Mouse (Mus musculus): ENCODE results near the gene Fbxl19.

The Fbxl19 gene

DNA sequence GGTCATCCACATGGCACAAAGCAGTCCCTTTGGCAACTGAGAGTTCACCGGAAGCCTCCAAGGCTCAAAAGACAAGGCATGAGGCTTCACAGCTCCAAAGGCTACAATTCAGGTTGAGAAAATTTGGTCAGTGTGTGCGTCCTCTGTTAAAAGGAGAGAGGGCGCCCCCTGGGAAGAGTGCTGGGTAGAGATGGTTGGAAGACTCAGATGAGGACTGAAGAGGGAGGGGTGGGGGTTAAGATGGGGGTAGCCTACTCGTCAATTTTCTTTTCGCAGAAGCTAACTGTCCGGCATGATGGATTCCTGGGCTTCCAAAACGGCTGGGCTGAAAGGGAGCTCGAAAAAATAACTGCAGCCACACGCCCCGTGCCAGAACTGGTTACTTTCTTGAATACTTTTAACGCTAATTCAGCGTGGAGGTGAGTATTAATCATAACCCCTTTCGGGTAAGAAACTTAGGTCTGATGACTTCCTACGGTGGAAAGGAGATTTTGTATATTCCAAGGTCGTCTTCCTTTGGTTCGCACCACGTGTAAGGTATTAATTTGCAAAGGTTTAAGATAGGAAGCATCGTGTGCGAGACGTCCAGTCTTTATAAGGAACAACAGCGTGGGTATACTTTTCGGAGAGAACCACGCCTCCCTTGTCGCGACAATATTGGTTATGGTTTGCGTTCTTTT, at the start of gene Fbxl19:
TSS of gene Fbxl19 (plus strand) at position 178 of the 680 bp plus-strand sequence.
- peak; percentile 77 for DNase-seq (ENCODE audit: low spot score)

DNA sequence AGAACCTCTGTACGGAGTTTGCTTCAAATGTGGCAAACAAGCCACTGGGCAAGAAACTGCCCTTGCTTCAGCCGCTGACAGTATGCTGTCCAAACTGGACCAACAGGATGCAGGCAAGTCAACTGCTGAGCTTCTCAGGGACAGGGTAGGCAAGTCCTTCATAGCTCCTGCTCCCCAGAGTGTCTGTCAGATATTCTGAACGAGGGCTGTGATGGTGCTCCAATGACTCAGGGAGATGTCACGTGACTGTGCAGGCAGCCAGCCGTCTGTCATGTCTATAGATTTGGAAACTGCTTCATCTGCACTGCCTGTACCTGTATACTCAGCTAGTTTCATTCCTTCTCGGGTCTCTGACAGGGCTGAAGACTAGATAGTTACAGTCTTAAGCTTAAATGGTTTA, 45.4 kb upstream of the Fbxl19 start:
- DNase-seq (ENCODE audit: low spot score), result no peak

DNA sequence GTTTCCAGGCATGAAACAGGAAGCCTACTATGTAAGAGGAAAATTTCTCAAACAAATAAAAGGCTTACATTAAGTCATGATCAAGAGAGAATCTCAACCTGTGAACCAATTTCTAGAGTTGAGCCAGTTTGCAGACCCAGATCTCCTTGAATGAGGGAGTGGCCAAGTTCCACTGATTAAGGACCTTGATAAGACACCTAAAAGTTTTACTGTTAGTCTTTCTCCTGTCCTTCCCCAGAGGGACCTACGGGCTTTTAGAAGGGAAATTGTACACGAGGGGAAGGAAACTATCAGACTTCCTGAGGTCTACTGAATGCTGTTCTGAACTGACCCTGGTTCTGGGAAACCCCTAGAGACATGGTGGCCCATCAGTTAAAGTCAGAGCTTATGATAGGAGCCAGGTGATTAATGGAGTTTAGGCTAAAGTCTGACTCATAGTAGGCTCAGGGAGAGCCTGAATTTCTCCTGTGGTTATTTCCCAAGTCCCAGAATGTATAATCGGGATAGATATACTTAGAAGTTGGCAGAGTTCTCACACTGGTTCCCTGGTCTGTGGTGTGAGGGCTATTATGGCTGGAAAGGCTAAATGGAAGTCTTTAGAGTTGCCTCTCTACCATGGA, 43.5 kb upstream of the Fbxl19 start:
- DNase-seq (ENCODE audit: low spot score), result no peak

DNA sequence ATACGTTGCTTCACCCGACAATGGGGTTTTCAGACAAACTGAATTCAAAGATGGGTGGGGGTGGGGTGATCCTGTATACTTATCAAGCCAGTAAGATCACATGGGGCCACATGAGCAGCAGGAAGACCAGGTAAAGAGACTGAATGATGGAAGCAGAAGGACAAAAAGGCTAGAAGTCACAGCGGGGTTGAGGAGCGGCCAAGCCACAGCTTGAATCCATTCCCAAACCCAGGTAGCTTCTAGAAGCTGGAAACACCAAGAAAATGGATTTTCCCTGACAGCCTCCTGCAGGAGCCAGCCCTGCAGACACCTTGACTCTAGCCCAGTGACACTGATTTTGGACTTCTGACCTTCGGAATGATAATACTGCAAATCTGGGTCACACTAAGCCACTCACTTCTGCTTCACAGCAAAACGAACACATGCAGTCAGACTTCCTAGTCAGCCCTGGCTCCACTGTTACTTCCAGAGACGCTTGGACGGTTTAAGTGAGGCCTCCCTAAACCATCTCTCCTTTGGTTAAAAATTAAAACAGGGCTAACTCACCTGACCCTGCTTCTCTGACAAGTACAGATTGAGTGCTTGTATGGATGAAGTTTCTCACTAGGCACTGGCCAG, 40.7 kb upstream of the Fbxl19 start:
- DNase-seq (ENCODE audit: low spot score), result no peak

DNA sequence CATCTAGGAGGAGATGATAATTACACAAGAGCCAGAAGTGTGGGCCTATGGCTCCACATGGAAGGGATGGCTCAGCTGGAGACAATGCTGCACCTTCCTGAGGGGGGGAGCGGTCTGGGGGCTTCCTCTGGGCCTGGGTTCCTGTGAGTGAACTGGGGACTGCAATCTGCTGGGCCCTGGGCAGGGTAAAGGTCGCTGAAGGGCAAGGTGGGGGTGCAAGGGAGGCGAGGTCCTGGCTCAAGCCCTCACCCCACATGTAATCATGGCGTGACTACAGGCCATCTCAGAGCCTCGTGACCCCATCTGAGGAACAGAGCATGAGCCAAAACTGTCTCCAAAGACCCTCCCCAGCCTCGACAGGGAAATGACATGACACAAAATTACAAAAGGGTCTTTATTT, 39.7 kb upstream of the Fbxl19 start:
- no peak for DNase-seq (ENCODE audit: low spot score)

DNA sequence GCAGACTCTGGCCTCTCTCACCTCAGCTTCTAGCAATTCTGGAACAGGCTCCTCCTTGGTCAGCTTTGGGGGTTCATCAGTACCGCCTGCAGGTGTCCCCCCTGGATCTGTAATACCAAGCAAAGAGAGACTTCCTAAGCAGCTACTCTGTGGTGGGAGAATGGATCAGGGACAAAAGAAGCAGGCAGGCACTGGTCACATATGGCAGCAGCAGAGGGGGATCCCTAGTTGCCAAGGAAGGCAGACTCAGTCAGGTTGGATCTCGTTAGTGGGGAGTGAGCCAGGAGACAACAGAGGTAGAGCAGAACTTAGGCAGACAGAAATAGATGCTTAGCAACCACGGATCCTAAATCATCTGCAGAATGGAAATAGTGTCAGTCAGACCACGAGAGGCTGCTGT, 38.6 kb upstream of the Fbxl19 start:
- DNase-seq (ENCODE audit: low spot score), result no peak

DNA sequence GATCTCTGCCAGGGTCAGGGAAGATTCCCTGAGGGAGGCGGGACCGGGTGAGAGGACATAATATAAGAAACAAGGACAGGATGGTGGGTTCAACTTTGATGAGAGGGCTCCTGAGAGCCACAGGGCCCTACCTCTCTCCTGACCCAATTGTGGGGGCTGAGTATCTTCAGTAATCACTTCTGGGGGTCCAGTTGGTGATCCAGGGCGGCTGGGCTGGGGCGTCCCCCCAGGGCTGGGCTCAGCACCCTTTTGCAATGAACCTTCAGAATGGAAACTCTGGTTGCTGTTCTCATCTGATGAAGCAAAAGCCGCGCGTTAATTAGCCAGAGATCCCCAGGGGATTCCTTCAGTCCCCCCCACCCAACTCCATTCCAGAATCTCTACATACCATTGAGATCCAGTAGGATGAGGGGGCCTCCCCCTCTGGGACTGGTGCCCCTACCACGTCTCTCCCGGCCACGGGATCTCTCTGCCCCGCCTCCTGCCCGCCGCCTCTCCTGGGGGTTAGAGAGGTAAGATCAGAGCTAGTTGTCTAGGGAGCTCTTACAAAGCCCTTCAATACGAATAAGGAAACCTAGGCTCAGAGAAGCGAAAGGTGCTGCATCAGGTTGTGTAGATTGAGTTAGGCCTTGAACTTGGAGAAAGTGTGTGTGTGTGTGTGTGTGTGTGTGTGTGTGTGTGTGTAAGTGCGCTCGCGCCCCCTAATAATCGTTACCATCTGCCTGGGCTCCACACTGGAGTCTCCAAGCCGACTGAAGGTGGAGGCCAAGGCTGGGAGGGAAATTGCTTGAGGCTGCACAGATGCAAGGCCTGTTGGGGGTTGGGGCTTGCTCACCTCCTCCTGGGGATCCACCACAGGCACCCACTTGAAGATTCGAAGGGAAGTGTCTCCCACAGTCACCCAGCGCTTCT, 37.0 kb upstream of the Fbxl19 start:
- no peak for DNase-seq (ENCODE audit: low spot score)

DNA sequence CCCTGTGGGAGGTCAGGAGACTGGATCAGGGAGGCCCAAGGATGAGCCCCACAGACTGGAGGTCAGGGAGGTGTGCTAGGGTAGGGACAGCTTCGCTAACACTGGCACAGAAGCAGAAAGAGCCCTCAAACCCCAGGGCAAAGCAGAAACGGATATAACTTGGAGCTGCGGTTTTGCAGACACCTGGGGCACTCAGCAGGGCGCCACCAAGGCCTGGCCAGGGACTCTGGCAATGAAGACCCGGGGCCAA, 36.5 kb upstream of the Fbxl19 start:
- DNase-seq (ENCODE audit: low spot score), result no peak

DNA sequence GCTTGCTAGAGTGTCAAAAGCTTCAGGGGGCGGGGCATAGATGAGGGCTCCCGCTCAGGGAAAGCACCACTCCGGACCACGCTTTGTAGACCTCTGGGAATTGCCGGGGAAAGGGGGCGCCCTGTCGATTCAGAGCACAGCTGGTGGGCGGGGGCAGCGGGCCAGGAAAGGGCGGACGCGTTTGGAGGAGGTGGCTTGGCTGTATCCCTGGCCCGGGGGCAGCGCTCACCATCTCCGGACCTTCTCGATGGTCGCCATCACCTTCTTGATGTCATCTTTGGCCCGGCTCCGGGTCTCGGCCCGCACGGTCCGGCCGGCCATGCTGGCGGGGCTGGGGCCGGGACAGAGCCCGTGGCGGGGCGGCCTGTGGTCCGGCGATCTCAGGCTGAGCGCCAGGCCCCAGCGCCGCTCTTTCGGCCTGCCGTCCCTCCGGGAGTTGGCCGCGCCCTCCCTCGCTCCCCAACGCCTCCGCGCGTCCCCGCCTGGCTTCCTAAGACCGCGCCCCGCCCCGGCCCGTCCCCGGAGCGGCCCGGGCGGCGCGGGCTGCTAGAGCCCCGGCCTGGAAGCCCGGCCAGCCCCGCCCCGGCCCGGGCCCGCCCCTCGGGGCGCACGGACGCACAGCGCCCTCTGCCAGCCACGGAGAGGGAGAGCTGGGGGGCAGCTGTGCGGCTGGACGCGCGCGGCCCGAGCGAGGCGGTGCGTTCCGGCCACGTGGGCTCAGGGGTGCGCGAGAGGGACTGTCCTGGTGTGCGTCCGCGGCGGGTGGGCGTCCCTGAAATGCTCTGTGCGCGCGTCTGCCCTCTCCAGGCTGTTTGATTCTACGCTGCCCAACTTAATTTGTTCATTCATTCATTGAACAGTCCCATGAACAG, 35.9 kb upstream of the Fbxl19 start, which contains the start of gene Bcl7c:
TSS of gene Bcl7c (minus strand) at position 727 of the 872 bp plus-strand sequence.
- DNase-seq (ENCODE audit: low spot score), result peak; percentile 93

DNA sequence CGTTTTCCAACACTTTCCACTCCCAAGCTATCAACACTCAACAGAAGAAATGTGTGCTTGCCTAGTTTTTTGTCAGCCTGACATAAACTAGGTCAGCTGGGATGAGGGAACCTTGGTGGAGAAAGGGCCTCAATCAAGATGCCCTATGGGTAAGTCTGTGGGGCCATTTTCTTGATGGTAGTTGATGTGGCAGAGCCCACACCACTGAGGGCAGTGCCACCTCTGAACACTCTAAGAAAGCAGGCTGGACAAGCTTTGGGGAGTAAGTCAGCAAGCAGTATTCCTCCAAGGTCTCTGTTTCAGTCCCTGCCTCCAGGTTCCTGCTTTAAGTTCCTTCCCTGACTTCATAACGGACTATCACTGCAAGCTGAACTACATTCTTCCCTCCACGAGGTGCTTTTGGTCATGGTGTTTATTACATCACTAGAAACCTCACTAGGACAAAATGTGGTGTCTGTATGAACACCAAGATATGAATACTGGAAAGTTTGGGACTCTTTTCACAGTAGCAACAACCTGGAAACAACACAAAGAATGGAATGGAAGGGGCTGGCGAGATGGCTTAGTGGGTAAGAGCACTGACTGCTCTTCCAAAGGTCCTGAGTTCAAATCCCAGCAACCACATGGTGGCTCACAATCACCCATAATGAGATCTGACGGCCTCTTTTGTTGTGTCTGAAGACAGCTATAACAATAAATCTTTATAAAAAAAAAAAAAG, 34.9 kb upstream of the Fbxl19 start:
- DNase-seq (ENCODE audit: low spot score), result no peak

DNA sequence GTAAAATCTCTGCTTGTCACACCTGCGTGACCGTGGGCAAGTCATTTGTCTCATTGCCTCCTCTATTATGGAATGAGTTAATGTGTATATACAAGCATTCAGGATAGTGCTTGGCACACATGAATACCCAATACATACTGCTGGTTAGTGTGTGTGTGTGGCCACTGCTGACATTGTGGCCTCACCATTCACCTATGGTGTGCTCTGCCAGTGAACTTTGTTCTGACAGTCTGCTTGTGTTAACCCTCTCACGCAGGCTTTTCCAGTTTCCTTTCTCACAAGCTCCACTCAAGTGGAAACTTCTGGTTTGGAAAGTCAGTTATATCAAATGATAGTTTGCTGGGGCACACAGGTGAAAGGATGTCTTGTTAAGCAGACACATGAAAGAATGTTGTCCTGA, 33.3 kb upstream of the Fbxl19 start:
- DNase-seq (ENCODE audit: low spot score), result no peak

DNA sequence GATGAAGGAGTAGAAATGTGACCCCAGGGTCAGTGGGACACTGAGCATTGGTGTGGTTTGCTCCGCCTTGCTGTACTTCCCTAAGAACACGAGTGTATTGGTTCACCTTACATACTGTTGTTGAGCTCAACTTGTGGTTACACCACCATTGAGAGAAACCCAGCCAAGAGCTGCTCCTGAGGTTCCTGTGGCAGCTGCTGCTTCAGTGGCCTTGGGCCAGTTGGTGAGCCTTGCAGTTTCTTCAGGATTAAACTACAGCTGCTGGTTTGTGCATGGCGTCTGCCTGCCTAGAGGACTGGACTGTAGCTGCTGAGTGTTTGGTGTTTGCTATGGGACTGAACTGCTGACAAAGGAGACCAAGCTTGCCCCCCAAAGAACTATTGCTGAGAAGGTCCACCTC, 32.9 kb upstream of the Fbxl19 start:
- no peak for DNase-seq (ENCODE audit: low spot score)

DNA sequence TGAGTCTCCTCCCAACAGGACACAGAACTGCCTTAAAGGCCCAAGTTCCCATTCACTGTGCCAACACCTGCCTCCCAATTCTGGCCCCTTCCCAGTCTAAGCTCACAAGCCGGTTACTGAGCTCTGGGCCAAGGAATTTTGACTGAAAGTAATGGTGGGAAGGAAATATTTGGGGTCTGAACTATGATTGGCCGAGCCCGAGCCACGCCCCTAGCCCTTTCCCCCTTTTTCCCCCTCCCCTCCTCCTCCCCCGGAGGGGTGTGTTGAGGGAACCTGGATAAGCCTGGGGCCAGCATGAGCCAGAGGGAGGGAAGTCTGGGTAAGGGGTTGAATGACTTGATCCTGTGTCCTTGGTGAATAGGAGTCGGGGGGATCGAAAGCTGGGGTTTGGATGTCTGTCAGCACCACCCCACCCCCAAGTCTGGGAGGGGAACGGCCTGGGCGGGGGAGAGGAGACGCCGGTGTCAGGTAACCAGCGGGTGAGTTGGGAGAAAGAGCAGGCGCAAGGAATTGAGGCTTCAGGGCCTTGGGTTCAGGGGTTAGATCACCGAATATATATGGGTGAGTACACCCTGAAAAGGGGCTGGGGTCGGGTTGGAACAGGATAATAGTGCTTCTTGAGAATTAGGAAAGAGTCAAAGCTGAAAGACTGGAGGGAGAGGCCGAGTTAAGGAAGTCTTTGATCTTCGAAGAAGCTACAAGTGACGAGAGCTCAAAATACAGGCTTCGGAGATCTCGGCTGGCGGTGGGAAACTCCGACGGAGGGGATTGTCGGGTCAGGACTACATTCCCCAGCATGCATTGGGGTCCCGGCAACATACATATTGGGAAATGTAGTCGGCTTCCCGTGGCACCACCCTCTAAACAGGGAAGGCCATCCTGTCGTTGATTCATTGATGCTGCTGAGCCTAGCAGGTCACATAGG, 31.6 kb upstream of the Fbxl19 start, which contains the start of gene Ctf1:
TSS of gene Ctf1 (plus strand) at position 276 of the 925 bp plus-strand sequence.
- peak; percentile 71 for DNase-seq (ENCODE audit: low spot score)

DNA sequence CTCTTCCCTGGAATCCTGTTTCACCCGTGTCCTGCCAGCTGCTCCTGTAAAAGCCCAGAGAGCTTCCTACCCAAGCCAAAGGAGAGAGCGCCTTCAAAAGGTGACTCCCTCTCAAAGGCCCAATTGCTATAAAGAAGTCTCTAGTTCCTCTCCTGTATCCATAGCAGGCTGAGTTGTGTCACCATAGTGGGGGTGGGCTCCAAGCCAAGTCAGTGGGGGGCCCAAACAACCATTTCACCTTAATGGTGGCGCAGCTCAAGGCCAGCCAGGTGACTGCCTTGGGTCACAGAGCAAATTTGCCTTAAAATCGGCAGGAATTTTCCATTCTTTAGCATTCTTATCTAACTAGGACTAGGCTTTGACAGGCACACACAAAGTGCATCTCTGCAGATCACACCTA, 29.5 kb upstream of the Fbxl19 start:
- no peak for DNase-seq (ENCODE audit: low spot score)

DNA sequence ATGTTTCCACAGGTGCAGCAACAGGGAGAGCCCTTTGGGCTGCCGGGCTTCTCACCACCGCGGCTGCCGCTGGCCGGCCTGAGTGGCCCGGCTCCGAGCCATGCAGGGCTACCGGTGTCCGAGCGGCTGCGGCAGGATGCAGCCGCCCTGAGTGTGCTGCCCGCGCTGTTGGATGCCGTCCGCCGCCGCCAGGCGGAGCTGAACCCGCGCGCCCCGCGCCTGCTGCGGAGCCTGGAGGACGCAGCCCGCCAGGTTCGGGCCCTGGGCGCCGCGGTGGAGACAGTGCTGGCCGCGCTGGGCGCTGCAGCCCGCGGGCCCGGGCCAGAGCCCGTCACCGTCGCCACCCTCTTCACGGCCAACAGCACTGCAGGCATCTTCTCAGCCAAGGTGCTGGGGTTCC, 27.4 kb upstream of the Fbxl19 start:
- peak; percentile 82 for DNase-seq (ENCODE audit: low spot score)

DNA sequence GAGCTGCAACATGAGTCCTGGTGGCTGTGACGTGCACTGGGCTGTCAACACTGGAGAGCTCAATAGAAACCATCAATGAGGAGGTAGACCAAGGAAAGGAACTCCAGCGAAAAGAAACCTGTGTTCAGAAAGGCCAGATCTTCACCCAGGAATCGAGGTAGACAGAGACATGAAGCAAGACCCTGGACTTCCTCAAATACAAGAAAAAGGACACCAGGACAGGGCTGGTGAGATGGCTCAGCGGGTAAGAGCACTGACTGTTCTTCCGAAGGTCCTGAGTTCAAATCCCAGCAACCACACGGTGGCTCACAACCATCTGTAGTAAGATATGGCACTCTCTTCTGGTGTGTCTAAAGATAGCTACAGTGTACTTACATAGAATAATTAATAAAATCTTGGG, 26.0 kb upstream of the Fbxl19 start:
- DNase-seq (ENCODE audit: low spot score), result no peak

DNA sequence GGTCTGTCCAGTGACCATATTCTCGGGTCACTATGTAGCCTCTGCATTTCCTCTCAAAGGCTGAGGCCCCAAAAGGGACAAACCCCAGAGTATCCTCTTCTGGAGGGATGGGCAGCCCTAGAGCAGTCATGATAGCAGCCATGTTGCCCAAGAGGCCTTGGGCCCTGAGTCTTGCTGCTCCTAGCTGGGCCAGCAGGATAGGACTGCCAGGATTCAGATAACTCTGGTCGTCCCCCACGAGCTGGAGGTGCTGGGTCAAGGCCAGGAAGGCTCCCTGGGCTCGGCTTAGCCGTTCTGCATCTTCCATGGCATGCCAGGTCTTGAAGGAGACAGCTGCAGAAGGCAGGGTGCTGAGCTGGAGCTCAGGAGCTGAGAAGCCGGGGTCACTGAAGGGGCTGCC, 25.1 kb upstream of the Fbxl19 start:
- DNase-seq (ENCODE audit: low spot score), result peak; percentile 59

DNA sequence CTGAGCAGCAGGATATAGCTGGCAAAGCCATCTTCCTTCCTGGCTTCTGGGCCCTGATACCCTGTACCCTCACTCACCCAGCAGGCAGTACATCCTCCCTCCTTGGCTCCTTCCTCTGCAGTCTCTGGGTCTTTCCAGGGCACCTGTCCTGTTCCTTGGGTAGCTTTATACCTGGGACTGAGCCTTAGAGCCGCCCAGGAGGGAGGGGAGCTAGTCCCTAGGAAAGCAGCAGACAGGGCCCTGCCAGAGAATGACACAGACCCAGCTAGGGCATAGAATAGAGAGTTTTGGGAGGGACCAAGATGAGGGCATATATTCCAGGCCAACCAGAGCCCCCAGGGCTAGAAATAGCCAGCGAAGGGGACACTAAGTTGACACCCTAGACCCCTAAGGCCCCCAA, 18.9 kb upstream of the Fbxl19 start:
- no peak for DNase-seq (ENCODE audit: low spot score)

DNA sequence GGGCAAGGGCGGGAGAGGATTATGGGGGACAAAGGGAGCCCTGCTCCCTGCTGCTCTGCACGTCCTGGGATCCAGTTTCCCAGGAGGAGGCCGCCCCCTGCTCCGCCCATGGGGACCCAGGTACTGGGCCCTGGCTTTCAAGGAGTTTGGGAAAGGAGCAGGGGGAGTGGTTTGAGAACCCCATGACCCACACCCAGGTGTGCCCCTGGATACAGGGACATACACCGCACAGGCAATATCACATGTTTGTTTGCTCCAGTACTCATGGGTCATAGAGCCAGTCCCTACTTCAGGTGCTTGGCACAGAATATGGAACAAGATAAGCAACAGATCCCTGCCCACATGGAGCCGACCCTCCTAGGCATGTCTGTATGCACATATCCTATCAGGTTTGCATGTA, 18.4 kb upstream of the Fbxl19 start:
- DNase-seq (ENCODE audit: low spot score), result no peak

DNA sequence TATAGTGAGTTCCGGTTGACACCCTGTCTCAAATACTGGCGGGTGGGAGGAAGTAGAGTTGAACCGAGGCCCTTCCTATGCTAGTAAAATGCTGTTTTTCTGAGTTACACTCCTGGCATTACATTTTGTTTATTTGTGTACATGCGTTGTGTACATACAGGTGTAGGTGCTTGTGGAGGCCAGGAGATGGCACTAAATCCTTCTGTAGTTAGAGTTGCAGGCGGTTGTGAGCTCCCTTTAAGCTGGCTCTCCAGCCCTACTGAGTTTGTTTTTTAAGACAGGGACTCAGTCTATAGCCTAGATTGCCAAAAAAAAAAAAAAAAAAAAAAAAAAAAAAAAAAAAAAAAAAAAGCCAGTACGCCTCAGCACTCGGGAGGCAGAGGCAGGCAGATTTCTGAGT, 16.4 kb upstream of the Fbxl19 start:
- no peak for DNase-seq (ENCODE audit: low spot score)
